Mouse (Mus musculus): ENCODE results near the gene Tmem202. TPM values are rescaled to one million over a fixed set of nuclear protein-coding genes. Genes with fewer than 3 reads are reported as not detected.
A peak's percentile ranks its signal among the peaks of the same experiment; 100 is the strongest.

Tmem202 gene
- polyA plus RNA-seq, 2 experiments, result 0.03 TPM; not detected in 1

GRCm38 (mm10) chr9:59482419-59482818 is 57.2 kb downstream of the Tmem202 start:
- Histone ChIP-seq H3K9me3 (ENCODE audit: control insufficient read depth, low read length) (no peaks in the 10 kb centered on the region), H3K36me3 (replicated peaks; ENCODE audit: control insufficient read depth, insufficient read depth, low read depth) (no peaks in the 10 kb centered on the region; the same call in 1 of the 2 replicates), H3K27me3 (ENCODE audit: control insufficient read depth, insufficient read depth, low read length) (no peaks in the 10 kb centered on the region), H3K27ac (no peak overlapping the region), H3K9ac (replicated peaks) (no peak overlapping the region), H3K4me3 (ENCODE audit: insufficient read depth in 1 of 2, low read depth in 2 of 2, low read length in 2 of 2) (no peak overlapping the region), H3K4me1 (replicated peaks; ENCODE audit: control insufficient read depth in 2 of 2, insufficient read depth in 2 of 2, low read length in 1 of 2) (peaks cover 5 to 9% of the 10 kb centered on the region in 2 experiments), H3K4me2 (ENCODE audit: low read depth) (peak overlapping the region; percentile 12; the same call in 1 of the 2 replicates)
- ATAC-seq (ENCODE audit: insufficient read depth) (no peak), DNase-seq (ENCODE audit: low read depth in 3 of 3, low spot score in 3 of 3) (peak; percentile 50 to 60 (median 55))
- 11% methylated on average over 1 of the region's 1 CpGs for WGBS (ENCODE audit: insufficient replicate concordance)
- TF ChIP-seq EP300 (IDR thresholded peaks at IDR 0.05; ENCODE audit: low read depth) (no peak), CTCF (IDR thresholded peaks at IDR 0.05; ENCODE audit: low read depth) (peak; percentile 84)

DNA sequence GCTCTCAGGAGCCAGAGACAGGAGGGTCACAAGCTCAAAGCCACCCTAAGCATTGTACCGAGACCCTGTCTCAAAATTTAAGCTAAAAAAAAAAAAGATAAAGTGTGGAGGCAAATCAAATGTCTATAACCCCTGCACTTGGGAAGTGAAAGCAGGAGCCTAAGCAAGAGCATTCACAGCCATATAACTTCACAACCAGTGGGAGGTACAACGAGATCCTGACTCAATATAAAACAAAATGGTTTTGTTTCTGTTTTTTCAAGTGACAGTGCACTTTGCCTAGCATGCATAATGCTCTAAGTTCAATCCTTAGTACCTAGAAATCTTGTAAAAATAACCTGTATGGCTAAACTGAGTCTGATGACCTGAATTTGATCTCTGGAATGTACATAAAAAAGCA is 63.0 kb downstream of the Tmem202 start:
- WGBS (ENCODE audit: insufficient replicate concordance), result 84% methylated on average over 2 of the region's 2 CpGs
- ATAC-seq (ENCODE audit: insufficient read depth), result no peak
- peaks cover 5% of the 10 kb centered on the region for H3K36me3 ChIP-seq (replicated peaks; ENCODE audit: control insufficient read depth, insufficient read depth, low read depth)
- H3K4me1 ChIP-seq (replicated peaks; ENCODE audit: control insufficient read depth in 2 of 2, insufficient read depth in 2 of 2, low read length in 1 of 2), result peaks cover 0 to 2% of the 10 kb centered on the region in 2 experiments; a peak in 1 of 4 replicates
- no peaks in the 10 kb centered on the region for H3K9me3 ChIP-seq (ENCODE audit: control insufficient read depth, low read length)
- no peaks in the 10 kb centered on the region for H3K27me3 ChIP-seq (ENCODE audit: control insufficient read depth, insufficient read depth, low read length)
- H3K4me2 ChIP-seq (ENCODE audit: low read depth), result no peak overlapping the region
- H3K4me3 ChIP-seq (ENCODE audit: insufficient read depth in 1 of 2, low read depth in 2 of 2, low read length in 2 of 2), result no peak overlapping the region
- no peak for DNase-seq (ENCODE audit: low read depth in 3 of 3, low spot score in 3 of 3)
- no peak for TF ChIP-seq CTCF (IDR thresholded peaks at IDR 0.05; ENCODE audit: low read depth)
- no peak for TF ChIP-seq EP300 (IDR thresholded peaks at IDR 0.05; ENCODE audit: low read depth)
- H3K9ac ChIP-seq (replicated peaks), result no peak overlapping the region
- no peak overlapping the region for H3K27ac ChIP-seq

DNA sequence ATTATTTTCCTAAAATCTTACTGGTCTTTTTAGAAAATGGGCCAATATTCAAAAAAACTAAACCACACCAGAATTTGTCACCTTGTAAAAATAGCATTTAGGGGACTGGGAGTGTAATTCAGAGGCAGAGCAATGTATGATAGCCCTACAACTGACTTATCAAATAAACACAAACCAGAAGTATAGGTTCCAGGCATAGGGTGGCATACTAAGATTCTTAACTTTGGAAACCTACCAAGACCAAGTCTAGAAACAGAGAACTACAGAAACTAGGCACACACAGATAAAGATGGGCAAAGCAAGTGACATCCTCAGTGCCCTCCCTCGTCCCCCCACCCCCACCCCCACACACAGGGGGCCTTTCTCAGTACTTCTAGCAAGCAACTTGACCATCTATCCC is 64.8 kb downstream of the Tmem202 start:
- H3K9ac ChIP-seq (replicated peaks), result no peak overlapping the region
- H3K36me3 ChIP-seq (replicated peaks; ENCODE audit: control insufficient read depth, insufficient read depth, low read depth), result peaks cover 5% of the 10 kb centered on the region
- TF ChIP-seq EP300 (IDR thresholded peaks at IDR 0.05; ENCODE audit: low read depth) (no peak), CTCF (IDR thresholded peaks at IDR 0.05; ENCODE audit: low read depth) (no peak)
- no peak overlapping the region for H3K4me2 ChIP-seq (ENCODE audit: low read depth)
- H3K27ac ChIP-seq, result no peak overlapping the region
- peaks cover 0 to 2% of the 10 kb centered on the region in 2 experiments; a peak in 1 of 4 replicates for H3K4me1 ChIP-seq (replicated peaks; ENCODE audit: control insufficient read depth in 2 of 2, insufficient read depth in 2 of 2, low read length in 1 of 2)
- WGBS (ENCODE audit: insufficient replicate concordance), result 30% methylated on average over 1 of the region's 1 CpGs
- no peaks in the 10 kb centered on the region for H3K9me3 ChIP-seq (ENCODE audit: control insufficient read depth, low read length)
- no peak for DNase-seq (ENCODE audit: low read depth in 3 of 3, low spot score in 3 of 3)
- no peak for ATAC-seq (ENCODE audit: insufficient read depth)
- H3K4me3 ChIP-seq (ENCODE audit: insufficient read depth in 1 of 2, low read depth in 2 of 2, low read length in 2 of 2), result no peak overlapping the region
- H3K27me3 ChIP-seq (ENCODE audit: control insufficient read depth, insufficient read depth, low read length), result no peaks in the 10 kb centered on the region

DNA sequence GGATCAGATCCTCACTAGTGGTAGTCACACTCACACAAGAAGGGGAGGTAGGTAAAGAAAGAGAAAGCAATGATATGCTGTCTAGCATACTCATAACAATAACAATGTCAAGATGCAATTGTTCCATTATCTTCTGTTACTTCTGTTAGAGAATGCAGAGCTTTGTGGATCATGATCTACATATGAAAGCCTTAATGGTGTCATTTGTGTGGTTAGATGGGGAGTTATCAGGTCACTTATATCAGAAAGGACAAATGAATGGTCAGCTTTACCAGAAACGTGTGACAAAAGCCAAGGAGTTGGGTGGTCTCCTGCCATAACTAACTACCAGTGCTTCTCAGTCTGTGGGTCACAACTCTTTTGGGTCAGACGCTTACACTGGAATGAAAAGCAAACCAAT is 66.5 kb downstream of the Tmem202 start:
- no peak for DNase-seq (ENCODE audit: low read depth in 3 of 3, low spot score in 3 of 3)
- H3K4me1 ChIP-seq (replicated peaks; ENCODE audit: control insufficient read depth in 2 of 2, insufficient read depth in 2 of 2, low read length in 1 of 2), result peaks cover 0 to 2% of the 10 kb centered on the region in 2 experiments; a peak in 1 of 4 replicates
- no peak overlapping the region for H3K9ac ChIP-seq (replicated peaks)
- no peaks in the 10 kb centered on the region for H3K9me3 ChIP-seq (ENCODE audit: control insufficient read depth, low read length)
- no peaks in the 10 kb centered on the region for H3K27me3 ChIP-seq (ENCODE audit: control insufficient read depth, insufficient read depth, low read length)
- WGBS (ENCODE audit: insufficient replicate concordance), result 70% methylated on average over 2 of the region's 2 CpGs
- H3K4me3 ChIP-seq (ENCODE audit: insufficient read depth in 1 of 2, low read depth in 2 of 2, low read length in 2 of 2), result no peak overlapping the region
- no peak overlapping the region for H3K4me2 ChIP-seq (ENCODE audit: low read depth)
- no peak overlapping the region for H3K27ac ChIP-seq
- ATAC-seq (ENCODE audit: insufficient read depth), result no peak
- peaks cover 5% of the 10 kb centered on the region for H3K36me3 ChIP-seq (replicated peaks; ENCODE audit: control insufficient read depth, insufficient read depth, low read depth)
- no peak for TF ChIP-seq EP300 (IDR thresholded peaks at IDR 0.05; ENCODE audit: low read depth)
- TF ChIP-seq CTCF (IDR thresholded peaks at IDR 0.05; ENCODE audit: low read depth), result no peak

DNA sequence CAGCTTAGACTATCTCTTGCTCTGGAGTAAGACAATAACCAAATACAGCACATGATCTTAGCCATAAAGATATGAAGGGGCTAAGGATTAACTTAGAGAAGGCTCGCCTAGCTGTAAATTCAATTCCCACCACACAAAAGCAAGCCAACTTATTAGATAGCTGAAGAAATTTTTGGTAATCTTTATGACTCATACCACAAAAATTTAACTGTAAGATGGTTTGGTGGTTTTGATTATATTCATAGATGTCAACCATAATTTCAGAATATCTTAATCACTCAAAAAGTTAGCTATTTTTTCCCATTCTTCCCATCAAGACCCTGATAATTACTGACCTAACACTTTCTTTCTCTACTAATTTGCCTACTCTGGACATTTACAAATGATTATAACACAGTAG is 70.2 kb downstream of the Tmem202 start:
- Histone ChIP-seq H3K4me2 (ENCODE audit: low read depth) (no peak overlapping the region), H3K9me3 (ENCODE audit: control insufficient read depth, low read length) (no peaks in the 10 kb centered on the region), H3K27ac (no peak overlapping the region), H3K36me3 (replicated peaks; ENCODE audit: control insufficient read depth, insufficient read depth, low read depth) (peaks cover 5% of the 10 kb centered on the region), H3K9ac (replicated peaks) (no peak overlapping the region), H3K4me1 (replicated peaks; ENCODE audit: control insufficient read depth in 2 of 2, insufficient read depth in 2 of 2, low read length in 1 of 2) (no peaks in the 10 kb centered on the region), H3K4me3 (ENCODE audit: insufficient read depth in 1 of 2, low read depth in 2 of 2, low read length in 2 of 2) (no peak overlapping the region), H3K27me3 (ENCODE audit: control insufficient read depth, insufficient read depth, low read length) (no peaks in the 10 kb centered on the region)
- ATAC-seq (ENCODE audit: insufficient read depth) (no peak), DNase-seq (ENCODE audit: low read depth in 3 of 3, low spot score in 3 of 3) (no peak)
- TF ChIP-seq CTCF (IDR thresholded peaks at IDR 0.05; ENCODE audit: low read depth), result no peak
- no peak for TF ChIP-seq EP300 (IDR thresholded peaks at IDR 0.05; ENCODE audit: low read depth)
- 63% methylated on average over 1 of the region's 1 CpGs for WGBS (ENCODE audit: insufficient replicate concordance)

Other genes starting within 250 kb of the Tmem202 start
- 10.5 and 14.0 TPM in 2 replicates for gene Adpgk, start 248.3 kb downstream of the Tmem202 start, polyA plus RNA-seq (2012; rRNA removed)
- gene Adpgk, start 248.3 kb downstream of the Tmem202 start, polyA plus RNA-seq (2014; fragmentation: Nextera tagmentation; extraction: Ambion mirVana), result 17.6 and 18.5 TPM in 2 replicates
- gene Bbs4, start 186.3 kb downstream of the Tmem202 start, polyA plus RNA-seq (2012; rRNA removed), result 0.70 and 1.1 TPM in 2 replicates
- 1.6 and 2.5 TPM in 2 replicates for gene Bbs4, start 186.3 kb downstream of the Tmem202 start, polyA plus RNA-seq (2014; fragmentation: Nextera tagmentation; extraction: Ambion mirVana)
- 9.1 and 11.6 TPM in 2 replicates for gene Arih1, start 53.2 kb downstream of the Tmem202 start, polyA plus RNA-seq (2012; rRNA removed)
- 5.8 and 6.7 TPM in 2 replicates for gene Arih1, start 53.2 kb downstream of the Tmem202 start, polyA plus RNA-seq (2014; fragmentation: Nextera tagmentation; extraction: Ambion mirVana)
- 14.5 and 17.5 TPM in 2 replicates for gene Hexa, start 307 bp downstream of the Tmem202 start, polyA plus RNA-seq (2012; rRNA removed)
- gene Hexa, start 307 bp downstream of the Tmem202 start, polyA plus RNA-seq (2014; fragmentation: Nextera tagmentation; extraction: Ambion mirVana), result 29.1 and 32.0 TPM in 2 replicates
- gene Celf6, start 38.1 kb upstream of the Tmem202 start, polyA plus RNA-seq (2012; rRNA removed), result 0.02 and 0.04 TPM in 2 replicates
- gene Celf6, start 38.1 kb upstream of the Tmem202 start, polyA plus RNA-seq (2014; fragmentation: Nextera tagmentation; extraction: Ambion mirVana), result not detected in 2 replicates
- 5.2 and 5.3 TPM in 2 replicates for gene Parp6, start 77.4 kb upstream of the Tmem202 start, polyA plus RNA-seq (2012; rRNA removed)
- 1.9 and 2.6 TPM in 2 replicates for gene Parp6, start 77.4 kb upstream of the Tmem202 start, polyA plus RNA-seq (2014; fragmentation: Nextera tagmentation; extraction: Ambion mirVana)
- gene Pkm, start 116.5 kb upstream of the Tmem202 start, polyA plus RNA-seq (2012; rRNA removed), result 87.9 and 108 TPM in 2 replicates
- 119 and 131 TPM in 2 replicates for gene Pkm, start 116.5 kb upstream of the Tmem202 start, polyA plus RNA-seq (2014; fragmentation: Nextera tagmentation; extraction: Ambion mirVana)
- gene Gramd2, start 140.3 kb upstream of the Tmem202 start, polyA plus RNA-seq (2012; rRNA removed), result 0.06 and 0.12 TPM in 2 replicates
- gene Gramd2, start 140.3 kb upstream of the Tmem202 start, polyA plus RNA-seq (2014; fragmentation: Nextera tagmentation; extraction: Ambion mirVana), result not detected in 2 replicates
- gene Senp8, start 210.9 kb upstream of the Tmem202 start, polyA plus RNA-seq (2012; rRNA removed), result 1.4 and 1.8 TPM in 2 replicates
- gene Senp8, start 210.9 kb upstream of the Tmem202 start, polyA plus RNA-seq (2014; fragmentation: Nextera tagmentation; extraction: Ambion mirVana), result 3.1 and 4.0 TPM in 2 replicates
- 2.5 and 2.6 TPM in 2 replicates for gene Myo9a, start 211.0 kb upstream of the Tmem202 start, polyA plus RNA-seq (2012; rRNA removed)
- 3.5 and 3.6 TPM in 2 replicates for gene Myo9a, start 211.0 kb upstream of the Tmem202 start, polyA plus RNA-seq (2014; fragmentation: Nextera tagmentation; extraction: Ambion mirVana)